Mouse (Mus musculus) left cerebral cortex, adult 11 months (tissue): ENCODE measurements around the gene Naxe.

Source experiments
- DNase-seq: peaks from one replicate; pipeline ENCODE4 v3.0.0; 2022; ENCODE audit warnings: low spot score

Gene Naxe

GRCm38 (mm10) chr3:88057030-88057429 lies 1.3 kb downstream of the Naxe start:
- DNase-seq, result no peak

- DNase-seq, result no peak
Observed at GRCm38 (mm10) chr3:88049532-88049931, 8.8 kb downstream of the Naxe start.

- peak; percentile 93 for DNase-seq
Observed at GRCm38 (mm10) chr3:88042661-88043421, 15.5 kb downstream of the Naxe start, which contains the start of gene Gpatch4. Gpatch4 (plus strand) TSS chr3:88043108.

GRCm38 (mm10) chr3:88035561-88036293 lies 22.6 kb downstream of the Naxe start:
- DNase-seq, result no peak

- DNase-seq, result no peak
Observed at GRCm38 (mm10) chr3:88033506-88033905, 24.8 kb downstream of the Naxe start.

GRCm38 (mm10) chr3:88030608-88031395 lies 27.5 kb downstream of the Naxe start:
- no peak for DNase-seq

GRCm38 (mm10) chr3:88027434-88028186 lies 30.7 kb downstream of the Naxe start, which contains the start of gene Hapln2:
Hapln2 (minus strand) TSS chr3:88027583.
- peak; percentile 44 for DNase-seq

GRCm38 (mm10) chr3:88026823-88027222 lies 31.5 kb downstream of the Naxe start:
- no peak for DNase-seq

- no peak for DNase-seq
Observed at GRCm38 (mm10) chr3:88023192-88024074, 34.9 kb downstream of the Naxe start.

- DNase-seq, result peak; percentile 76
Observed at GRCm38 (mm10) chr3:88022322-88023191, 35.7 kb downstream of the Naxe start.

GRCm38 (mm10) chr3:88010634-88011265 lies 47.5 kb downstream of the Naxe start:
- no peak for DNase-seq
